Mouse (Mus musculus) bone marrow macrophage, adult 2 months (primary cell): ENCODE data around the gene Eogt. TPM values are rescaled to one million over a fixed set of nuclear protein-coding genes. Genes with fewer than 3 reads are reported as not detected.

Experiments
- H3K27ac ChIP-seq: 2 replicates; pipeline ENCODE4 v1.5.1; 2012; ENCODE audit warnings: low read depth, low read length; ENCODE audit not compliant: insufficient read depth
- H3K4me1 ChIP-seq: 2 replicates; pipeline ENCODE4 v1.6.1; 2012; ENCODE audit warnings: low read length; ENCODE audit not compliant: control insufficient read depth, insufficient read depth
- H3K4me3 ChIP-seq: 2 replicates; pipeline ENCODE4 v1.5.1; 2012; ENCODE audit warnings: mild to moderate bottlenecking, low read length, moderate library complexity; ENCODE audit not compliant: insufficient read depth
- CTCF ChIP-seq: IDR thresholded peaks from 2 replicates; pipeline ENCODE4 v1.5.1; 2012; ENCODE audit warnings: low read depth, mild to moderate bottlenecking, low read length, moderate library complexity
- POLR2A ChIP-seq: IDR thresholded peaks from 2 replicates; pipeline ENCODE4 v1.6.1; 2012; ENCODE audit warnings: mild to moderate bottlenecking, low read depth, low read length, borderline replicate concordance
- polyA plus RNA-seq: library from polyadenylated mRNA; stranded (reverse); fragments of >200 nt; gene quantifications from 2 replicates; pipeline ENCODE4 v1.2.4, GENCODE M21; 2012; ENCODE audit not compliant: missing spikeins, insufficient read depth, insufficient read length

Eogt gene
- polyA plus RNA-seq, 1 experiment: 16.3 TPM

- H3K4me3 ChIP-seq: no peak overlapping the region
- H3K27ac ChIP-seq: no peak overlapping the region
- TF ChIP-seq CTCF: no peak
- TF ChIP-seq POLR2A: no peak
Measured at GRCm38 (mm10) chr6:97142611-97143010, 6.4 kb downstream of the Eogt start.

DNA sequence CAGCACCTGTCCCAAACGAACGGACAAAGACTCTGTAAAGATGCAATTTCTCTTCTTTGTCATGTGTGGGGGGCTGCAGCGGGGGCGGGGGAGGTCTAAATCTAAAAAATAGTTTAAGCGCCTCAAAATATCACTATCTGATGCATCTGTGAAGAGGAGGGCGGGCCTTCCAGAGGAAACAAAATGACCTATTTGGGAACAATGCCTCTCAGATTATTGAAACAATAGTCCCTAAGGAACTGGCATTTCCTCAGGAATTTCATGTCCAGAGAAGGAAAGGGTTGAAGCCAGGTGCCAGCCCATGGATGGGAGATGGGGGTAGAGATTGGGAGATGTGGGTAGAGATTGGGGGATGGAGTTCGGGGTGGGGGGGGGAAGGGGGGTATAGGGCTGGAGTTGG, 7.2 kb downstream of the Eogt start:
- H3K4me1 ChIP-seq: no peaks in the 10 kb centered on the region
- H3K27ac ChIP-seq: no peak overlapping the region
- TF ChIP-seq POLR2A: no peak
- no peak for TF ChIP-seq CTCF
- no peak overlapping the region for H3K4me3 ChIP-seq

More at GRCm38 (mm10) chr6:97142611-97143010, 6.4 kb downstream of the Eogt start:
- H3K4me1 ChIP-seq: peaks cover 3% of the 10 kb centered on the region; the same call in 1 of the 2 replicates

- Histone ChIP-seq H3K27ac (no peak overlapping the region), H3K4me3 (no peak overlapping the region), H3K4me1 (no peaks in the 10 kb centered on the region)
- no peak for TF ChIP-seq CTCF
- TF ChIP-seq POLR2A: no peak
Measured at GRCm38 (mm10) chr6:97132707-97133303, 16.2 kb downstream of the Eogt start.

DNA sequence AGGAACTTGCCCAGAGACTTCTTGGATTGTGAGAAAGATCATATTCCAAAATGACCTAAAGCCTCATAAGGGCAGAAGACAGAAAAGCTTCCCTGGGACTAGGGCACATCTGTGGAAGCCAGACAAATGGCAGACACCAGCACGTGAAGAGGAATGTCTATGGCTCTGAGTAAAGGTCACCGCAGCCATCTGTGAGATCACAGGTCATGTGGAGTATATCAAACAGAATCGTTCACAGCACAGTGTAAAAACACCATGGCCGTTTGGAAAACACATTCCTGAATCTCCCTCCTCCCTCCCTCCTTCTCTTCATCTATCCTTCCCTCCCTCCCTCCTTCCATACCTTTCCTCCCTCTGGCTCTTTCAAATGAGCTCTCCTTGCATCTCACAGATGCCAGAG, 17.2 kb downstream of the Eogt start:
- Histone ChIP-seq H3K27ac (no peak overlapping the region), H3K4me1 (no peaks in the 10 kb centered on the region), H3K4me3 (no peak overlapping the region)
- TF ChIP-seq CTCF (no peak), POLR2A (no peak)

DNA sequence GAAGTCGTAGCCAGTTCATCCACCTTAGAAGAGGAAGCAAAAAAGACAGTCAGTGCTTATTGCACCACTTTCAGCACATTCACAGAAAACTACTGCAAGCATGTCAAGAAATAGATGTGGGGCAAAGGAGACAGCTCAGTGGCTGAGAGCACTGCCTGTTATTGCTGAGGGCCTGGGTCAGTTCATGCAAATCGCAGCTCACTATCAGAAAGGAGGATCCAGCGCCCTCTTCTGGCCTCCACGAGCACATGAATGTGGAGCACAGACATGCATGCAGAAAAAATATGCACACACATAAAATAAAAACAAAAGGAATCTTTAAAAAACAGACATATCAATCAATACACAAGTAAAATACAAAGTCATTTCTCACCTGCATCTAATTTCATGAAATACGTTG, 18.0 kb downstream of the Eogt start:
- Histone ChIP-seq H3K4me1 (no peaks in the 10 kb centered on the region), H3K4me3 (no peak overlapping the region), H3K27ac (no peak overlapping the region)
- TF ChIP-seq CTCF: 0 out of 2 replicates have a peak, but pooled peaks have one; percentile 31
- no peak for TF ChIP-seq POLR2A

- H3K4me3 ChIP-seq: no peak overlapping the region
- no peaks in the 10 kb centered on the region for H3K4me1 ChIP-seq
- H3K27ac ChIP-seq: no peak overlapping the region
- TF ChIP-seq CTCF (no peak), POLR2A (no peak)
Measured at GRCm38 (mm10) chr6:97124336-97125010, 24.5 kb downstream of the Eogt start.

- H3K27ac ChIP-seq: no peak overlapping the region
- no peaks in the 10 kb centered on the region for H3K4me1 ChIP-seq
- TF ChIP-seq POLR2A (no peak), CTCF (no peak)
- no peak overlapping the region for H3K4me3 ChIP-seq
Measured at GRCm38 (mm10) chr6:97120922-97121321, 28.1 kb downstream of the Eogt start.

DNA sequence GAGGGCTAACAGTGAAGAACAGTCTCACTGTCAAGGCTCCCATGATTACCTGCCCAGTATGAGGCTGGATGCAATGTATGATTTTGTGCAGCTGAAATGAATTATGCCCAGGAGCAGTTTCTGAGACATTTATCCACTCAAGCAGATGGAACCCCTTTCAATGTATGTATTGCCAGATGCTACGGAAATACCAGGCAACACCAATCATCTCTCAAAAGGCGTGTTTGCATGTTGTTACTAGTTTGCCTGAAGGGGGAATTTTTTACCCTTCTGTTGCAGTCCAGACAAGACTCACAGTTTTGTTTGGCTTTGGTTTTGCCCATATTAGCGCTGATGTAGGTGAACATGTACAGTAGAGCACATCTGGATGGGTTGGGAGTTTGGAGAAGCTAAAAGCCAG, 30.7 kb downstream of the Eogt start:
- TF ChIP-seq POLR2A: no peak
- TF ChIP-seq CTCF: no peak

DNA sequence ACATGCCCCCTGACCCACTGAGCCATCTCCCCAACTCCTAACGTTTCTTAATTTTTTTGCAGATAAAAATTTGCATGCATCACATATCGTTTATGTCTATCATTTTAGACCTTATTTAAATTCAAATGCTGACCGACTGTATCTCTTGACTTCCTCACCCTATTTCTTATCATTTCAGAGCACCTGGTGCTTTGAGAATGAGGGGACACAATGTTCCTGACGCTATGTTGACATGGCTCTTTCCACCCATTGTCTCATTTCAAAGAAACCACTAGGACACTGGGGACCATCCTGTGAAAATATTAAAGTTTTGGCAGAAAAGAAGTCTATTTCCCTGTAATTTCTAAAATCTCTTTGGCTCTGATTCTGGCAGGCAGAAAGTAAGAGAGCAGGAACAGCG, 32.1 kb downstream of the Eogt start:
- TF ChIP-seq CTCF (no peak), POLR2A (no peak)

More for the DNA sequence above, 30.7 kb downstream of the Eogt start:
- no peak overlapping the region for H3K4me3 ChIP-seq
- H3K27ac ChIP-seq: no peak overlapping the region
- H3K4me1 ChIP-seq: no peaks in the 10 kb centered on the region

GRCm38 (mm10) chr6:97114821-97115220, 34.2 kb downstream of the Eogt start:
- Histone ChIP-seq H3K4me1 (no peaks in the 10 kb centered on the region), H3K4me3 (no peak overlapping the region), H3K27ac (no peak overlapping the region)
- TF ChIP-seq CTCF (0 out of 2 replicates have a peak, but pooled peaks have one; percentile 8), POLR2A (no peak)

More for the DNA sequence above, 32.1 kb downstream of the Eogt start:
- Histone ChIP-seq H3K27ac (no peak overlapping the region), H3K4me1 (no peaks in the 10 kb centered on the region), H3K4me3 (no peak overlapping the region)
